Mouse (Mus musculus) bone marrow macrophage, adult 2 months (primary cell): ENCODE results near the gene Rph3a.

ENCODE experiments used
- CTCF ChIP-seq: IDR thresholded peaks from 2 replicates; pipeline ENCODE4 v1.5.1; 2012; ENCODE audit warnings: low read depth, mild to moderate bottlenecking, low read length, moderate library complexity
- POLR2A ChIP-seq: IDR thresholded peaks from 2 replicates; pipeline ENCODE4 v1.6.1; 2012; ENCODE audit warnings: mild to moderate bottlenecking, low read depth, low read length, borderline replicate concordance

DNA sequence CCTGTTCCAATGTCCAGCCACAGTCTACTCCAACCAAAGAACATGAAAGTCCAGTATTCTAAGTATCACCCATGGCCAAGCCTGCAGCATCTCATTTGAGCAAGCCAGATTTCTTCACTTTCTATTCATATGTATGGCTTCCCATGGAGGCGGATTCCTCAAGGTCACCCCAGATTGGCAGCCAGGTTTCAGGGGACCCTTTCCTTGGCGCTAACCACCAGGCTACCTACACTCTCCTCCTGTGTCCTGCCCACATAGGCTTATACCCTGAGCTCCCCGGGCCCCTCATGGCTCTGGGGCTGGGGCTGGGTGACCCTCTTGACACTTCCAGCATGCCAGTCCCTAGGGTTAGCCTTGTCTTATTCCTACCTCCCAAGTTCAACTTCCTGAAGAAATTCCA is 2.3 kb downstream of the Rph3a start:
- TF ChIP-seq CTCF: no peak
- no peak for TF ChIP-seq POLR2A
